Mouse (Mus musculus) kidney, postnatal 36 days (tissue): ENCODE measurements around the gene F13a1.

ENCODE experiments used
- DNase-seq, 2 experiments: peaks; one replicate each; pipeline ENCODE4 v3.0.0; 2021 to 2022; ENCODE audit warnings: mixed read lengths in 2 of 2

The F13a1 gene

GRCm38 (mm10) chr13:37050126-37050525 is at the start of gene F13a1:
F13a1 (minus strand) TSS chr13:37050244.
- DNase-seq: no peak

- no peak for DNase-seq
Measured at GRCm38 (mm10) chr13:37091620-37092019, 41.6 kb upstream of the F13a1 start.

- DNase-seq: no peak
Measured at GRCm38 (mm10) chr13:37089104-37089503, 39.1 kb upstream of the F13a1 start.

GRCm38 (mm10) chr13:37081506-37082241 is 31.6 kb upstream of the F13a1 start:
- no peak for DNase-seq

GRCm38 (mm10) chr13:37071390-37071789 is 21.3 kb upstream of the F13a1 start:
- no peak for DNase-seq

GRCm38 (mm10) chr13:37070824-37071223 is 20.8 kb upstream of the F13a1 start:
- DNase-seq: no peak

GRCm38 (mm10) chr13:37060810-37061209 is 10.8 kb upstream of the F13a1 start:
- DNase-seq: no peak

- peak; percentile 1 to 8 for DNase-seq
Measured at GRCm38 (mm10) chr13:37056662-37057061, 6.6 kb upstream of the F13a1 start.

GRCm38 (mm10) chr13:37049631-37050030 is 413 bp downstream of the F13a1 start:
- DNase-seq: no peak

- no peak for DNase-seq
Measured at GRCm38 (mm10) chr13:37049018-37049417, 1.0 kb downstream of the F13a1 start.

- DNase-seq: peak in 1 of 2 experiments; percentile 62
Measured at GRCm38 (mm10) chr13:37045005-37045404, 5.0 kb downstream of the F13a1 start.

GRCm38 (mm10) chr13:37034745-37035144 is 15.3 kb downstream of the F13a1 start:
- DNase-seq: no peak

- no peak for DNase-seq
Measured at GRCm38 (mm10) chr13:37025996-37026579, 24.0 kb downstream of the F13a1 start.

- no peak for DNase-seq
Measured at GRCm38 (mm10) chr13:37021575-37021974, 28.5 kb downstream of the F13a1 start.

GRCm38 (mm10) chr13:37010771-37011170 is 39.3 kb downstream of the F13a1 start:
- DNase-seq: no peak

- no peak for DNase-seq
Measured at GRCm38 (mm10) chr13:37006224-37006623, 43.8 kb downstream of the F13a1 start.

- no peak for DNase-seq
Measured at GRCm38 (mm10) chr13:36999210-36999705, 50.8 kb downstream of the F13a1 start.

GRCm38 (mm10) chr13:36993593-36993992 is 56.5 kb downstream of the F13a1 start:
- DNase-seq: no peak

- DNase-seq: peak; percentile 13 to 43
Measured at GRCm38 (mm10) chr13:36988392-36988791, 61.7 kb downstream of the F13a1 start.

- no peak for DNase-seq
Measured at GRCm38 (mm10) chr13:36973016-36973415, 77.0 kb downstream of the F13a1 start.

- DNase-seq: no peak
Measured at GRCm38 (mm10) chr13:36972226-36972625, 77.8 kb downstream of the F13a1 start.

GRCm38 (mm10) chr13:36962926-36963325 is 87.1 kb downstream of the F13a1 start:
- DNase-seq: no peak

GRCm38 (mm10) chr13:36958996-36959395 is 91.0 kb downstream of the F13a1 start:
- DNase-seq: no peak

- DNase-seq: no peak
Measured at GRCm38 (mm10) chr13:36954937-36955336, 95.1 kb downstream of the F13a1 start.
